Mouse (Mus musculus): ENCODE measurements around the gene Zcchc10.
"Not testable (repeated sequence)": the region's sequence is repeated elsewhere in the genome, so short reads cannot be mapped to it uniquely, and the experiment has no call there.

Gene Zcchc10

GRCm38 (mm10) chr11:53324512-53324968 is at the start of gene Zcchc10:
Gene Zcchc10 (plus strand): TSS chr11:53324679.
- DNase-seq (ENCODE audit: low spot score in 2 of 2): peak; percentile 69 to 77

- no peak for DNase-seq (ENCODE audit: low spot score in 2 of 2)
These were observed 49.1 kb upstream of the Zcchc10 start for GRCm38 (mm10) chr11:53275358-53275757.

GRCm38 (mm10) chr11:53278411-53278810 is 46.1 kb upstream of the Zcchc10 start:
- no peak for DNase-seq (ENCODE audit: low spot score in 2 of 2)

GRCm38 (mm10) chr11:53285885-53286284 is 38.6 kb upstream of the Zcchc10 start:
- no peak for DNase-seq (ENCODE audit: low spot score in 2 of 2)

GRCm38 (mm10) chr11:53290187-53290586 is 34.3 kb upstream of the Zcchc10 start:
- DNase-seq (ENCODE audit: low spot score in 2 of 2): not testable (repeated sequence)

- no peak for DNase-seq (ENCODE audit: low spot score in 2 of 2)
These were observed 33.6 kb upstream of the Zcchc10 start for GRCm38 (mm10) chr11:53290871-53291270.

- no peak for DNase-seq (ENCODE audit: low spot score in 2 of 2)
These were observed 30.0 kb upstream of the Zcchc10 start for GRCm38 (mm10) chr11:53294441-53294840.

GRCm38 (mm10) chr11:53296880-53297279 is 27.6 kb upstream of the Zcchc10 start:
- DNase-seq (ENCODE audit: low spot score in 2 of 2): no peak

GRCm38 (mm10) chr11:53297947-53298860 is 26.3 kb upstream of the Zcchc10 start:
- no peak for DNase-seq (ENCODE audit: low spot score in 2 of 2)

- DNase-seq (ENCODE audit: low spot score in 2 of 2): peak; percentile 50 to 64
These were observed 24.7 kb upstream of the Zcchc10 start for GRCm38 (mm10) chr11:53299551-53300329.

GRCm38 (mm10) chr11:53300330-53301166 is 23.9 kb upstream of the Zcchc10 start, which contains the start of gene Hspa4:
Gene Hspa4 (minus strand): TSS chr11:53300457.
- peak; percentile 96 to 98 for DNase-seq (ENCODE audit: low spot score in 2 of 2)

GRCm38 (mm10) chr11:53301167-53301515 is 23.3 kb upstream of the Zcchc10 start:
- DNase-seq (ENCODE audit: low spot score in 2 of 2): no peak

- DNase-seq (ENCODE audit: low spot score in 2 of 2): no peak
These were observed 20.2 kb upstream of the Zcchc10 start for GRCm38 (mm10) chr11:53304044-53304840.

GRCm38 (mm10) chr11:53306965-53307364 is 17.5 kb upstream of the Zcchc10 start:
- DNase-seq (ENCODE audit: low spot score in 2 of 2): no peak

GRCm38 (mm10) chr11:53307558-53308065 is 16.9 kb upstream of the Zcchc10 start:
- DNase-seq (ENCODE audit: low spot score in 2 of 2): no peak

- DNase-seq (ENCODE audit: low spot score in 2 of 2): no peak
These were observed 16.1 kb upstream of the Zcchc10 start for GRCm38 (mm10) chr11:53308251-53308864.

GRCm38 (mm10) chr11:53308884-53309310 is 15.6 kb upstream of the Zcchc10 start:
- no peak for DNase-seq (ENCODE audit: low spot score in 2 of 2)

GRCm38 (mm10) chr11:53311385-53311784 is 13.1 kb upstream of the Zcchc10 start:
- no peak for DNase-seq (ENCODE audit: low spot score in 2 of 2)

- not testable (repeated sequence) for DNase-seq (ENCODE audit: low spot score in 2 of 2)
These were observed 11.7 kb upstream of the Zcchc10 start for GRCm38 (mm10) chr11:53312823-53313222.

- DNase-seq (ENCODE audit: low spot score in 2 of 2): no peak
These were observed 9.7 kb upstream of the Zcchc10 start for GRCm38 (mm10) chr11:53314770-53315173.
